15 mouse cellular contexts compared by ENCODE assay signal in genomic region chr14:67141151-67141550, GRCm38 (mm10).
A peak's percentile ranks its signal among the peaks of the same experiment; 100 is the strongest.
DNase-seq lines count a peak whose midpoint lies in the region; ATAC-seq lines count a peak whose summit lies in the region.
"Had no signal": no experiment of that assay in that cellular context is flagged by ENCODE, and none has a peak within 500 bp of the region (broad histone marks: within the 10 kb centered on the region; RNA-seq: fewer than 3 reads in every experiment).

No protein-coding gene starts in this region.

- H3K4me3 ChIP-seq in neural tube, embryonic 13.5 days = no peak overlapping the region
- H3K4me3 ChIP-seq: hindbrain, embryonic 10.5 days; limb, embryonic 15.5 days had no signal

- no peak overlapping the region; the same call in 1 of the 2 replicates for H3K4me2 ChIP-seq in neural tube, embryonic 13.5 days

- H3K36me3 ChIP-seq in neural tube, embryonic 13.5 days = no peaks in the 10 kb centered on the region
- H3K36me3 ChIP-seq: hindbrain, embryonic 10.5 days; limb, embryonic 15.5 days had no signal

- H3K27me3 ChIP-seq in neural tube, embryonic 13.5 days = no peaks in the 10 kb centered on the region
- H3K27me3 ChIP-seq: limb, embryonic 15.5 days; Patski had no signal

- intact Hi-C loops in left cerebral cortex, postnatal 25 days (cut with DNase I) = loop anchor here (1.0 to 5.0 kb wide), 2 partner anchors 18 to 46 kb away; no protein-coding TSS in a partner anchor

- H3K4me1 ChIP-seq in neural tube, embryonic 13.5 days (replicated peaks) = peaks cover 26% of the 10 kb centered on the region

- no peaks in the 10 kb centered on the region for H3K9me3 ChIP-seq in neural tube, embryonic 13.5 days
- H3K9me3 ChIP-seq: hindbrain, embryonic 10.5 days; limb, embryonic 15.5 days had no signal

- DNase-seq in frontal cortex, postnatal 25 days (ENCODE audit: low spot score in 2 of 2) = no peak
- peak; percentile 41 to 81 for DNase-seq in left cerebral cortex, postnatal 25 days (ENCODE audit: low spot score in 2 of 2)
- no peak for DNase-seq in left cerebral cortex, adult 11 months (ENCODE audit: low spot score)
- peak; percentile 62 to 86 for DNase-seq in layer of hippocampus, adult 18-20 months (ENCODE audit: low spot score in 2 of 2)
- DNase-seq in T-cell, adult 2 months (ENCODE audit: low spot score) = no peak
- DNase-seq in testis, postnatal 10 days (ENCODE audit: low spot score) = no peak
- DNase-seq: adrenal gland, postnatal 10 days; gastrocnemius, postnatal 10 days had no signal

- 0 out of 2 replicates have a peak overlapping the region, but pooled peaks have one; percentile 1 for H3K9ac ChIP-seq in neural tube, embryonic 13.5 days
- H3K9ac ChIP-seq: limb, embryonic 15.5 days had no signal

- ATAC-seq in frontal cortex, adult (ENCODE audit: low TSS enrichment) = peak; percentile 42
- ATAC-seq in neural tube, embryonic 13.5 days (ENCODE audit: low read depth) = no peak
- ATAC-seq: CD4-positive, CD25-positive, alpha-beta regulatory T cell, adult 4 months; Patski had no signal

- WGBS in neural tube, embryonic 13.5 days = 73% methylated on average over 7 of the region's 7 CpGs

- peak overlapping the region; percentile 63; the same call in 1 of the 2 replicates for H3K27ac ChIP-seq in neural tube, embryonic 13.5 days (replicated peaks)
- H3K27ac ChIP-seq: hindbrain, embryonic 10.5 days; kidney, postnatal 0 days; limb, embryonic 15.5 days had no signal

Comparison
In these comparisons a context has a peak if more than half of its experiments do, and no peak if none do; other contexts are left out.
1. DNase-seq: peak in left cerebral cortex, postnatal 25 days (2 of 2) and layer of hippocampus, adult 18-20 months (2 of 2); none in frontal cortex, postnatal 25 days (0 of 2), left cerebral cortex, adult 11 months (single experiment), T-cell, adult 2 months (single experiment) and testis, postnatal 10 days (single experiment).